ENCODE assay signal across 9 mouse cellular contexts in genomic region chr8:94773700-94774171, GRCm38 (mm10). TPM values are rescaled to one million over a fixed set of nuclear protein-coding genes. Genes with fewer than 3 reads are reported as not detected.
DNase-seq lines count a peak whose midpoint lies in the region; ATAC-seq and TF ChIP-seq lines count a peak whose summit lies in the region.
"Had no signal": no experiment of that assay in that cellular context is flagged by ENCODE, and none has a peak within 500 bp of the region (broad histone marks: within the 10 kb centered on the region; RNA-seq: fewer than 3 reads in every experiment).

No protein-coding gene starts in this region.

- peaks cover 39% of the 10 kb centered on the region for H3K4me1 ChIP-seq in embryonic facial prominence, embryonic 10.5 days
- peaks cover 12% of the 10 kb centered on the region for H3K4me1 ChIP-seq in intestine, postnatal 0 days (replicated peaks; ENCODE audit: control insufficient read depth, insufficient read depth, low read length)
- H3K4me1 ChIP-seq in midbrain, embryonic 15.5 days = peaks cover 43% of the 10 kb centered on the region

- H3K36me3 ChIP-seq in embryonic facial prominence, embryonic 10.5 days (replicated peaks) = no peaks in the 10 kb centered on the region
- no peaks in the 10 kb centered on the region; the same call in 1 of the 2 replicates for H3K36me3 ChIP-seq in intestine, postnatal 0 days (ENCODE audit: control insufficient read depth, insufficient read depth)
- no peaks in the 10 kb centered on the region for H3K36me3 ChIP-seq in midbrain, embryonic 15.5 days (replicated peaks)
- H3K36me3 ChIP-seq: heart, embryonic 13.5 days had no signal

- peak; percentile 24 for DNase-seq in cerebellum, adult 11 months
- no peak for DNase-seq in cerebellum, postnatal 4 days (ENCODE audit: low spot score in 2 of 2)
- DNase-seq in embryonic facial prominence, embryonic 10.5 days (ENCODE audit: low spot score) = no peak
- no peak for DNase-seq in spleen, postnatal 4 days (ENCODE audit: low spot score in 2 of 2)
- DNase-seq in spleen, adult 12 weeks (ENCODE audit: low spot score) = no peak
- no peak for DNase-seq in kidney, postnatal 36 days

- no peaks in the 10 kb centered on the region for H3K9me3 ChIP-seq in embryonic facial prominence, embryonic 10.5 days
- no peaks in the 10 kb centered on the region for H3K9me3 ChIP-seq in intestine, postnatal 0 days (ENCODE audit: control insufficient read depth)
- H3K9me3 ChIP-seq in midbrain, embryonic 15.5 days = no peaks in the 10 kb centered on the region
- H3K9me3 ChIP-seq: heart, embryonic 13.5 days had no signal

- peak overlapping the region; percentile 80 for H3K4me2 ChIP-seq in intestine, postnatal 0 days (replicated peaks; ENCODE audit: low read depth)
- H3K4me2 ChIP-seq in midbrain, embryonic 15.5 days = peak overlapping the region; percentile 82

- no peak overlapping the region for H3K27ac ChIP-seq in embryonic facial prominence, embryonic 10.5 days (replicated peaks)
- no peak overlapping the region for H3K27ac ChIP-seq in intestine, postnatal 0 days (ENCODE audit: low read depth, low read length)
- H3K27ac ChIP-seq in midbrain, embryonic 15.5 days = peak overlapping the region; percentile 16
- H3K27ac ChIP-seq: heart, embryonic 13.5 days had no signal

- WGBS in embryonic facial prominence, embryonic 10.5 days = 10% methylated on average over 12 of the region's 12 CpGs
- WGBS in intestine, postnatal 0 days = 63% methylated on average over 12 of the region's 12 CpGs
- WGBS in midbrain, embryonic 15.5 days = 7% methylated on average over 12 of the region's 12 CpGs

- TF ChIP-seq CTCF in intestine, postnatal 0 days (IDR thresholded peaks at IDR 0.05; ENCODE audit: low read depth) = no peak

- ATAC-seq in intestine, postnatal 0 days = no peak
- 0 out of 2 replicates have a peak, but pooled peaks have one; percentile 22 for ATAC-seq in midbrain, embryonic 15.5 days (replicated peaks)

- peaks cover 71% of the 10 kb centered on the region for H3K27me3 ChIP-seq in embryonic facial prominence, embryonic 10.5 days (replicated peaks; ENCODE audit: low read depth, poor library complexity, severe bottlenecking)
- no peaks in the 10 kb centered on the region for H3K27me3 ChIP-seq in intestine, postnatal 0 days (replicated peaks; ENCODE audit: control insufficient read depth, insufficient read depth, low read length)
- H3K27me3 ChIP-seq in midbrain, embryonic 15.5 days (replicated peaks) = peaks cover 5% of the 10 kb centered on the region; the same call in 1 of the 2 replicates

- H3K4me3 ChIP-seq in embryonic facial prominence, embryonic 10.5 days = peak overlapping the region; percentile 8; the same call in 1 of the 2 replicates
- no peak overlapping the region for H3K4me3 ChIP-seq in intestine, postnatal 0 days (ENCODE audit: low read depth, low read length)
- H3K4me3 ChIP-seq in midbrain, embryonic 15.5 days = peak overlapping the region; percentile 64

- H3K9ac ChIP-seq in intestine, postnatal 0 days (ENCODE audit: low read depth, low read length) = no peak overlapping the region
- H3K9ac ChIP-seq in midbrain, embryonic 15.5 days = peak overlapping the region; percentile 4; the same call in 1 of the 2 replicates
- H3K9ac ChIP-seq: heart, embryonic 13.5 days had no signal

RNA-seq across cellular contexts. Expression of gene Cx3cl1, which starts 1.9 kb away (rescaled TPM):
- 4.5 and 5.5 TPM in 2 replicates for polyA plus RNA-seq in embryonic facial prominence, embryonic 10.5 days (2016; fragmentation: Nextera tagmentation; extraction: Ambion mirVana)
- 91.8 and 95.5 TPM in 2 replicates for polyA plus RNA-seq in intestine, postnatal 0 days (2015; fragmentation: Nextera tagmentation; extraction: Ambion mirVana)
- 34.2 and 41.3 TPM in 2 replicates for polyA plus RNA-seq in midbrain, embryonic 15.5 days (2015; fragmentation: Nextera tagmentation; extraction: Ambion mirVana)

RNA-seq across cellular contexts. Expression of gene Ccl22, which starts 28.3 kb away (rescaled TPM):
- polyA plus RNA-seq in embryonic facial prominence, embryonic 10.5 days (2016; fragmentation: Nextera tagmentation; extraction: Ambion mirVana) = not detected in 2 replicates
- 0.05 TPM in 1 of 2 replicates, not detected in the other for polyA plus RNA-seq in intestine, postnatal 0 days (2015; fragmentation: Nextera tagmentation; extraction: Ambion mirVana)
- polyA plus RNA-seq in midbrain, embryonic 15.5 days (2015; fragmentation: Nextera tagmentation; extraction: Ambion mirVana) = 0.14 TPM in 1 of 2 replicates, not detected in the other
- polyA plus RNA-seq: heart, embryonic 13.5 days had no signal

RNA-seq across cellular contexts. Expression of gene Ccl17, which starts 36.5 kb away (rescaled TPM):
- not detected in 2 replicates for polyA plus RNA-seq in embryonic facial prominence, embryonic 10.5 days (2016; fragmentation: Nextera tagmentation; extraction: Ambion mirVana)
- polyA plus RNA-seq in intestine, postnatal 0 days (2015; fragmentation: Nextera tagmentation; extraction: Ambion mirVana) = 1.2 and 1.3 TPM in 2 replicates
- polyA plus RNA-seq in midbrain, embryonic 15.5 days (2015; fragmentation: Nextera tagmentation; extraction: Ambion mirVana) = 0.50 and 0.74 TPM in 2 replicates
